Mouse (Mus musculus) lung, embryonic 14.5 days (tissue): ENCODE measurements around the gene Atp5g3. TPM values are rescaled to one million over a fixed set of nuclear protein-coding genes. Genes with fewer than 3 reads are reported as not detected.

Experiments used
- ATAC-seq: fragments of 200-750 bp; cut with Nextera tagmentation; 2 replicates; pipeline ENCODE4 v1.8.0; 2017; ENCODE audit warnings: mild to moderate bottlenecking, moderate TSS enrichment, moderate library complexity; ENCODE audit not compliant: insufficient read depth
- DNase-seq: peaks from one replicate; pipeline ENCODE4 v3.0.0-alpha.2; 2015
- H3K27ac ChIP-seq: fragments of 300-500 bp; sonication (generic); 2 replicates; pipeline ENCODE4 v1.5.1; 2014; ENCODE audit warnings: low read depth, mild to moderate bottlenecking, moderate library complexity
- H3K27me3 ChIP-seq: fragments of 300-500 bp; sonication (generic); 2 replicates; pipeline ENCODE4 v1.6.1; 2014; ENCODE audit warnings: low read length, control low read depth; ENCODE audit not compliant: insufficient read depth
- H3K36me3 ChIP-seq: fragments of 300-500 bp; sonication (generic); 2 replicates; pipeline ENCODE4 v1.6.1; 2014; ENCODE audit warnings: control low read depth; ENCODE audit not compliant: insufficient read depth
- H3K4me1 ChIP-seq: fragments of 300-500 bp; sonication (generic); 2 replicates; pipeline ENCODE4 v1.6.1; 2014; ENCODE audit warnings: antibody characterized with exemption, control low read depth; ENCODE audit not compliant: insufficient read depth
- H3K4me2 ChIP-seq: fragments of 300-500 bp; sonication (generic); 2 replicates; pipeline ENCODE4 v1.6.1; 2014; ENCODE audit warnings: mild to moderate bottlenecking
- H3K4me3 ChIP-seq: fragments of 300-500 bp; sonication (generic); 2 replicates; pipeline ENCODE4 v1.5.1; 2014; ENCODE audit warnings: low read depth, low read length
- H3K9ac ChIP-seq: fragments of 300-500 bp; sonication (generic); 2 replicates; pipeline ENCODE4 v1.6.1; 2014
- H3K9me3 ChIP-seq: fragments of 300-500 bp; sonication (generic); 2 replicates; pipeline ENCODE4 v1.6.1; 2016; ENCODE audit warnings: low read depth, low read length, control low read depth
- CTCF ChIP-seq: IDR thresholded peaks from 2 replicates; pipeline ENCODE4 v1.5.1; 2016; ENCODE audit warnings: antibody characterized with exemption, low read depth
- WGBS: fragments of 180-500 bp; shearing (Covaris S2); extraction: QIAGEN DNeasy Blood & Tissue Kit; methylation state at CpG from one replicate; pipeline ENCODE4 v1.1.7; 2014; 5-methylcytosine and 5-hydroxymethylcytosine counted together
- polyA plus RNA-seq: library from polyadenylated mRNA; unstranded; fragments of >200 nt; fragmentation: Nextera tagmentation; extraction: Ambion mirVana; gene quantifications from 2 replicates; pipeline ENCODE4 v1.2.1, GENCODE M21; 2014

The Atp5g3 gene
- polyA plus RNA-seq, 1 experiment from 2014 or later, result 1,137 TPM

DNA sequence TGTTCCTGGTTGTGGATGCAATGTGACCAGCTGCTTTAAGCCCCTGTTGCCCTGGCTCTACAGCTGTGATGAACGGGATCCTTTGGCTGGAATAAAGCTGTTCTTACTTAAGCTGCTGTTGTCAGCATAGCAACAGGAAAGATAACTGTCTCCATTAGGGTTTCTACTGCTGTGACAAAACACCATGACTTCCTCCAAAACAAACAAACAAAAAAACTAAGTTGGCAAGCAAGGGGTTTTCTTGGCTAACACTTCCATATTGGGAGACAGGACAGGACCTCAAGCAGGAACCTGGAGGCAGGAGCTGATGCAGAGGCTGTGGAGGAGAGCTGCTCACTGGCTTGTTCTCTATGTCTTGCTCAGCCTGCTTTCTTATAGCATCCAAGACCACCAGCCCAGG is 30.2 kb upstream of the Atp5g3 start:
- Histone ChIP-seq H3K27me3 (no peaks in the 10 kb centered on the region), H3K27ac (no peak overlapping the region), H3K4me2 (no peak overlapping the region), H3K9me3 (no peaks in the 10 kb centered on the region), H3K4me1 (no peaks in the 10 kb centered on the region), H3K4me3 (no peak overlapping the region), H3K36me3 (no peaks in the 10 kb centered on the region), H3K9ac (no peak overlapping the region)
- no peak for TF ChIP-seq CTCF
- 53% methylated on average over 1 of the region's 1 CpGs for WGBS
- ATAC-seq (no peak), DNase-seq (no peak)

DNA sequence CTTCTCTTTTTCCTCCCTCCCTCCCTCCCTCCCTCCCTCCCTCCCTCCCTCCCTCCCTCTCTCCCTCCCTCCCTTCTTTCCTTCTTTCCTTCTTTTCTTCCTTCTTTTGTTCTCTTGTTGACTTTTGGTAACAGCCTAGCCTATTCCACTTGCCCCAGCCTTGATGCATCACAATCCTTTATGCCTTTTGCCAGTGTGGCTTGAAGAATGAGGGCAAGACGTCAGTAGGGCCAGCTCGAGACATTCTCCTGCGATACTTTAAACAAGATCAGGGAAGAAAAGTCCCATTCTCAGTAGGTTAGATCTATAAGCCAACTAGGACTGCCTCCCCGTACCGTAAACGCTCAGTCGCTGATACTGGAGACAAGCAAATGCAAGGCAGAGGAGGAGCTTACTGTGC is 29.3 kb upstream of the Atp5g3 start:
- no peak overlapping the region for H3K4me3 ChIP-seq
- ATAC-seq (no peak), DNase-seq (no peak)
- TF ChIP-seq CTCF, result no peak
- H3K4me2 ChIP-seq, result no peak overlapping the region
- WGBS, result 68% methylated on average over 7 of the region's 7 CpGs
- H3K27me3 ChIP-seq, result no peaks in the 10 kb centered on the region
- no peaks in the 10 kb centered on the region for H3K9me3 ChIP-seq
- H3K4me1 ChIP-seq, result no peaks in the 10 kb centered on the region
- no peak overlapping the region for H3K27ac ChIP-seq
- no peaks in the 10 kb centered on the region for H3K36me3 ChIP-seq
- no peak overlapping the region for H3K9ac ChIP-seq

DNA sequence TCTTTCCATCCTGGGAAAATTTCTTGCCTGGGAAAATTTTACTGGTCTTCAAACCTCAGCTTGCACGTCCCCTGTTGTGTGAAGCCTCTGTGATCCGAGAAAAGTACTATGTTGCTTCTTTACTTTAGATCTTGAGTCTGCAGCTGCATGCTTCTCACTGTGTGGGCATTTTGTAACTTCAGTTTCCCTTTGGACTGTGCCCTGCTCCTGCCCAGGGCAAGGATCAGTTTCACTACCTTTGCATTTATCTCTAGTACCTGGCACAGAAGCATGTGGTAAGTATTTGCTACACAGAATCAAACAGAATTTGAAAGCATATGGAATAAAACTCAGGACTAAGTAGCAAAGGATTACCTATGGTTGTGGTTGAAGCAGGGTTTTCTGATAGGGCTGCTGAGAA is 27.8 kb upstream of the Atp5g3 start:
- TF ChIP-seq CTCF, result no peak
- H3K4me3 ChIP-seq, result no peak overlapping the region
- no peak overlapping the region for H3K9ac ChIP-seq
- H3K4me2 ChIP-seq, result no peak overlapping the region
- H3K27me3 ChIP-seq, result no peaks in the 10 kb centered on the region
- DNase-seq (no peak), ATAC-seq (no peak)
- H3K36me3 ChIP-seq, result no peaks in the 10 kb centered on the region
- no peaks in the 10 kb centered on the region for H3K4me1 ChIP-seq
- no peaks in the 10 kb centered on the region for H3K9me3 ChIP-seq
- no peak overlapping the region for H3K27ac ChIP-seq
- WGBS, result 79% methylated on average over 2 of the region's 2 CpGs

DNA sequence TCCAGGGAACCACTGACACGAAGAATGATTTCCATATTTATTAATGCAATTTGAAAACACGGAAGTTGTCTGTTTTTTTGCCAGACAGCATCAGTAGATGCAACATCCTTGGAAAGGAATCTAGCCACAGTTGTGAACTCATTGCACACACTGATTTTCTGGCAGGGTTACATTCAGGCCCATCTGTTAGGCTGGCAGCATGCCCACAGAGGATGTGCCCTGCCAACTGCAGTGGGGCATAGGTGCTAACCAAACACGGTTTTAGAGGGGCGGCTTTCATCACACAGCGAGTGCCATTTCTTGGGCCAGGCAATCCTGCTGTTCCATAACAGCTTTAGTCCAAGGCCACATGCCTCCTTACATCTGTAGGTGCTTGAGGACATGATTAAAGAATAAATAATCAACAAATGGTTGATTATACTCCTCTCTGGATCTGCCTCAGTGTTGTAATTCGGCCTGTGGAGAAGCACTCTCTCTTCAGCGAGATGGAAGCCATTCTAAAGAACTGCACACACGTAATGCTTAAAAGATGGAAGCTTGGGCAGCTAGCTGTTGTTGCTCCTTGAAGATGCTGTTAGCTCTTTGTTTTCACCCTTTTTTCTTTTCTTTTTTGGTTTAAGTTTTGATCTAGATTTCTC is 21.7 kb upstream of the Atp5g3 start:
- 77% methylated on average over 8 of the region's 8 CpGs for WGBS

DNA sequence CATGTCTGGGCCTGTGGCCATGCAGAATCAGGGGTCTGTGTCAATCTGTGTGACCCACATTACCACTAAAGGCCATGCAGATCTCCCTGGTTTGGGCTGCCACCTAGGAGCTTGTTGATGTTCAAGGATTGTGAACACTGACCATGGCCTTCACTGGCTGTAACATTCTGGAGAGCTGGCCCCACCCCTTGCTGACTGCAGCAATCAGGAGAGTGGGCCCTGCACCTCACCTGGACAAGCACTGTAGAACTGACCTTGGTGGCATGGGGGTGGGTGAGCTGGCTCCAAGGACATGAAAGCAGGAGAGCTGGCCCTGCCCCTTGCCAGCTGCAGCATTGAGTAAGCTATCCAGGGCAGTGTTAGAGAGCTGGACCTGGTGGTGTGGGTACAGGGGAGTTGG is 16.6 kb upstream of the Atp5g3 start:
- H3K9me3 ChIP-seq, result no peaks in the 10 kb centered on the region
- H3K4me2 ChIP-seq, result no peak overlapping the region
- TF ChIP-seq CTCF, result no peak
- DNase-seq, result no peak
- H3K36me3 ChIP-seq, result no peaks in the 10 kb centered on the region
- no peak overlapping the region for H3K9ac ChIP-seq
- no peak overlapping the region for H3K4me3 ChIP-seq
- no peak overlapping the region for H3K27ac ChIP-seq
- ATAC-seq, result no peak
- no peaks in the 10 kb centered on the region for H3K4me1 ChIP-seq
- H3K27me3 ChIP-seq, result no peaks in the 10 kb centered on the region

More for the DNA sequence above, 21.7 kb upstream of the Atp5g3 start:
- ATAC-seq (no peak), DNase-seq (peak; percentile 28)
- H3K9ac ChIP-seq, result no peak overlapping the region
- TF ChIP-seq CTCF, result no peak
- H3K27me3 ChIP-seq, result no peaks in the 10 kb centered on the region
- no peaks in the 10 kb centered on the region for H3K36me3 ChIP-seq
- no peak overlapping the region for H3K4me3 ChIP-seq
- no peaks in the 10 kb centered on the region for H3K4me1 ChIP-seq
- H3K4me2 ChIP-seq, result no peak overlapping the region
- H3K27ac ChIP-seq, result no peak overlapping the region
- no peaks in the 10 kb centered on the region for H3K9me3 ChIP-seq

DNA sequence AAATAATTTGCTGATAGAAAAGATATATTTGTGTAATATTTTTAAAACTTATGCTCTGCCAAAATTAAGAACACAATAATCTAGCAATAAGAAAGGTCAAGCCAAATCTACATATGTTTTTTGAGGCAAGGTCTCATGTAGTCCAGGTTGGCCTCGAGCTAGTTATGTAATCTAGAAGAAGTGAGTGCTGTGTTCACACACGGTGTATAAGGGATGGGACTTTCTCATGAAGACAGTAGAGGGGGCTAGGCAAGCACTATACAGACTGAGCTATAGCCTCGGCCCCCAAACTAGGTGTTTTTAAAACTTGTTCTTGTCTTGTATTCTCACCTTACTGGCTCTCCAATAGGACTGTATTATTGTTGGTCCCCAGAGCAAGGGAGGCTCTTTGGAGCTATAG is 14.4 kb upstream of the Atp5g3 start:
- DNase-seq, result no peak
- 58% methylated on average over 3 of the region's 3 CpGs for WGBS
- no peak overlapping the region for H3K4me3 ChIP-seq
- ATAC-seq, result 0 out of 2 replicates have a peak, but pooled peaks have one; percentile 49
- H3K4me1 ChIP-seq, result no peaks in the 10 kb centered on the region
- no peaks in the 10 kb centered on the region for H3K9me3 ChIP-seq
- no peaks in the 10 kb centered on the region for H3K27me3 ChIP-seq
- no peaks in the 10 kb centered on the region for H3K36me3 ChIP-seq
- TF ChIP-seq CTCF, result no peak
- H3K27ac ChIP-seq, result no peak overlapping the region
- H3K9ac ChIP-seq, result no peak overlapping the region
- no peak overlapping the region for H3K4me2 ChIP-seq

DNA sequence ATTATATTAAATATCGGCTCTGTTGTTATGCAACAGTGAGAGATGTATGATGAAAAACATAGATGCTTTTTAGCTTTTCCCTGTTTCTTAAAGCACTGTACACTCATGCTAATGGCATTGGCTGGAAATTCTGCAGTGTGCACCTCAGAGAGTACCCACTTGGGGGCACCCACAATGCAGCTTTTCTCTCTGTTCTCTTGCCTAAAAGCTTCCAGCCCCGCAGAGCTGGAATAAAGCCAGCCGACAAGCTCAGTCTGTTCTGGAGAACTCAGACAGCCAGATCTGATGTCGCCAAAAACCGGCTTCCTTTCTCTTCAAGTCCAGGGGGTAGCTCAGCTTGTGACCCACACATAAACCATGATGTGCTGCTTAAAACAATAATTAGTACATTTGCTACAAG is 14.0 kb upstream of the Atp5g3 start:
- H3K36me3 ChIP-seq, result no peaks in the 10 kb centered on the region
- peak; percentile 87 for ATAC-seq
- H3K9me3 ChIP-seq, result no peaks in the 10 kb centered on the region
- H3K27ac ChIP-seq, result no peak overlapping the region
- peak; percentile 96 for DNase-seq
- no peaks in the 10 kb centered on the region for H3K4me1 ChIP-seq
- no peak overlapping the region for H3K4me2 ChIP-seq
- TF ChIP-seq CTCF, result peak; percentile 67
- 14% methylated on average over 5 of the region's 5 CpGs for WGBS
- H3K27me3 ChIP-seq, result no peaks in the 10 kb centered on the region
- H3K4me3 ChIP-seq, result no peak overlapping the region
- H3K9ac ChIP-seq, result no peak overlapping the region

DNA sequence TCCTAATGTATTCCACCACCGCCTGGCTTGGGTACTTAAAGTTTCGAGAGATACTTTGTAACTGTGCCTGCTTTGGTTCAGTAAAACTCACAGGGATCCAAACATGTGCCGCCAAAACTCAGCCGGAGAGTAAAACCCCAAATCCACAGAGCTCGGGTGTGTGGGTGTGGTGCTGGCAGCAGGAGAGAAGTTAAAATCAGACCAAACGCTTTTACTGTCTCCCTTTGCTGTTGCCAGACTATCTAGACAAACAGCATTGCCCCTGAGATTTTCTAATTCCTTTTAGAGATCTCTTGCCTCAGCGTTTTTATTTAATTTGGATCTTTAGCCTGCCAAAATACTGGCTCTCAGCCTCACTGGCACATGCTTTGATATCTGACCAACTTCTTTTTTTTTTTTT is 8.5 kb upstream of the Atp5g3 start:
- TF ChIP-seq CTCF, result no peak
- WGBS, result 65% methylated on average over 7 of the region's 7 CpGs
- H3K27ac ChIP-seq, result no peak overlapping the region

More for the DNA sequence above, 8.5 kb upstream of the Atp5g3 start:
- Histone ChIP-seq H3K4me2 (no peak overlapping the region), H3K9ac (no peak overlapping the region), H3K27me3 (no peaks in the 10 kb centered on the region), H3K4me1 (no peaks in the 10 kb centered on the region), H3K36me3 (no peaks in the 10 kb centered on the region), H3K9me3 (no peaks in the 10 kb centered on the region), H3K4me3 (no peak overlapping the region)
- no peak for ATAC-seq
- peak; percentile 17 for DNase-seq
